Mouse (Mus musculus): ENCODE results near the gene Hfe2.
"Not testable (repeated sequence)": the region's sequence is repeated elsewhere in the genome, so short reads cannot be mapped to it uniquely, and the experiment has no call there.

The Hfe2 gene

GRCm38 (mm10) chr3:96496216-96496615 lies 28.8 kb upstream of the Hfe2 start:
- no peak for DNase-seq (ENCODE audit: low read depth, low spot score)

GRCm38 (mm10) chr3:96496620-96497275 lies 28.2 kb upstream of the Hfe2 start:
- DNase-seq (ENCODE audit: low read depth, low spot score), result not testable (repeated sequence)

GRCm38 (mm10) chr3:96497451-96498028 lies 27.4 kb upstream of the Hfe2 start:
- DNase-seq (ENCODE audit: low read depth, low spot score), result no peak

- no peak for DNase-seq (ENCODE audit: low read depth, low spot score)
Observed at GRCm38 (mm10) chr3:96498476-96499245, 26.3 kb upstream of the Hfe2 start.

GRCm38 (mm10) chr3:96499481-96500288 lies 25.3 kb upstream of the Hfe2 start:
- no peak for DNase-seq (ENCODE audit: low read depth, low spot score)

- DNase-seq (ENCODE audit: low read depth, low spot score), result peak; percentile 83
Observed at GRCm38 (mm10) chr3:96500289-96500621, 24.7 kb upstream of the Hfe2 start.

- DNase-seq (ENCODE audit: low read depth, low spot score), result peak; percentile 73
Observed at GRCm38 (mm10) chr3:96500691-96501265, 24.2 kb upstream of the Hfe2 start.

GRCm38 (mm10) chr3:96501391-96502115 lies 23.4 kb upstream of the Hfe2 start:
- DNase-seq (ENCODE audit: low read depth, low spot score), result peak; percentile 90

- DNase-seq (ENCODE audit: low read depth, low spot score), result no peak
Observed at GRCm38 (mm10) chr3:96502181-96503082, 22.5 kb upstream of the Hfe2 start.

- DNase-seq (ENCODE audit: low read depth, low spot score), result no peak
Observed at GRCm38 (mm10) chr3:96503083-96503450, 21.9 kb upstream of the Hfe2 start.

GRCm38 (mm10) chr3:96503946-96504345 lies 21.0 kb upstream of the Hfe2 start:
- no peak for DNase-seq (ENCODE audit: low read depth, low spot score)

- DNase-seq (ENCODE audit: low read depth, low spot score), result no peak
Observed at GRCm38 (mm10) chr3:96504931-96505330, 20.0 kb upstream of the Hfe2 start.

GRCm38 (mm10) chr3:96506396-96507047 lies 18.4 kb upstream of the Hfe2 start:
- no peak for DNase-seq (ENCODE audit: low read depth, low spot score)

- DNase-seq (ENCODE audit: low read depth, low spot score), result not testable (repeated sequence)
Observed at GRCm38 (mm10) chr3:96507966-96508365, 17.0 kb upstream of the Hfe2 start.

- no peak for DNase-seq (ENCODE audit: low read depth, low spot score)
Observed at GRCm38 (mm10) chr3:96520171-96520570, 4.8 kb upstream of the Hfe2 start.

GRCm38 (mm10) chr3:96522149-96522548 lies 2.8 kb upstream of the Hfe2 start:
- DNase-seq (ENCODE audit: low read depth, low spot score), result no peak

GRCm38 (mm10) chr3:96524028-96524810 lies 753 bp upstream of the Hfe2 start:
- no peak for DNase-seq (ENCODE audit: low read depth, low spot score)

GRCm38 (mm10) chr3:96526013-96526762 lies 1.2 kb downstream of the Hfe2 start:
- DNase-seq (ENCODE audit: low read depth, low spot score), result no peak

Data from retina, adult 2 months (tissue).